Mouse (Mus musculus) layer of hippocampus, adult 9-11 months (tissue): Measurements from ENCODE around the gene Sept1.
"Not testable (repeated sequence)": the region's sequence is repeated elsewhere in the genome, so short reads cannot be mapped to it uniquely, and the experiment has no call there.

Experiments
- DNase-seq: peaks from one replicate; pipeline ENCODE4 v3.0.0; 2022

Sept1 gene

DNA sequence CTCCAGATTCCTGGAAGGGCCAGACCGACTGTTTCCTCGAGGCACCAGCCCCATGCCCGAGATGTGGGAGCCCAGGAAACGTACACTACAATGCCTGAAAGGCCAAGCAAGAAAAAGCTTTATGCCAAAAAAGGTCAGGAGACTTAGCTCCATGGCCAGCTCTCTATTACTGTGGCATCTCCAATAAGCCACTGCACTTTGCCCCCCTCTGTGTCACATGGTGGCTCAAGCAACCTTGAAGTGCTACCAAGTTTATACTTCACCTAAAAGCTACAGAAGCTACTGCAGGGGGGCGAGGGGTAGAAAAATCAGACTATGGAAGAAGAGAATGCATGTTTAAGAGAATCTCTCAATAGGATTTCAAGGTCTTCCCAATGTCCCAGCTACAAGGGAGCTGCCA, 39.9 kb downstream of the Sept1 start:
- no peak for DNase-seq

DNA sequence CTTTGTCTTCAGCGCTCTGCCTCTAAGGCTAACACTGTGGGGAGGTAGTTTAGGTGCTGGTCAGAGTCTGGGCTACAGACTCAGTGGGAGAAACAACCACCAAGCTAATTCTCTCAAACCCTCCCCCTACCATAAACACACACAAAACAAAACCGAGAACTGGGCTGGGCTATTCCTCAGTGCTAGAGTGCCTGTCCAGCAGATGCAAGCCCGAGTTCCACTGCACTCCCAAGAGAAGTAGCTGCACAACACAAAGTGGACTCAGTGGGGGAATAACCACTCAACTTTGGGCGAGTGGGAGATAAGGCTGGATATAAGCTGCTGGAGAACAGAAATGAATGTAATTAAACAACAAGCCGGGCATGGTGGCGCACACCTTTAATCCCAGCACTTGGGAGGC, 42.3 kb downstream of the Sept1 start:
- no peak for DNase-seq

DNA sequence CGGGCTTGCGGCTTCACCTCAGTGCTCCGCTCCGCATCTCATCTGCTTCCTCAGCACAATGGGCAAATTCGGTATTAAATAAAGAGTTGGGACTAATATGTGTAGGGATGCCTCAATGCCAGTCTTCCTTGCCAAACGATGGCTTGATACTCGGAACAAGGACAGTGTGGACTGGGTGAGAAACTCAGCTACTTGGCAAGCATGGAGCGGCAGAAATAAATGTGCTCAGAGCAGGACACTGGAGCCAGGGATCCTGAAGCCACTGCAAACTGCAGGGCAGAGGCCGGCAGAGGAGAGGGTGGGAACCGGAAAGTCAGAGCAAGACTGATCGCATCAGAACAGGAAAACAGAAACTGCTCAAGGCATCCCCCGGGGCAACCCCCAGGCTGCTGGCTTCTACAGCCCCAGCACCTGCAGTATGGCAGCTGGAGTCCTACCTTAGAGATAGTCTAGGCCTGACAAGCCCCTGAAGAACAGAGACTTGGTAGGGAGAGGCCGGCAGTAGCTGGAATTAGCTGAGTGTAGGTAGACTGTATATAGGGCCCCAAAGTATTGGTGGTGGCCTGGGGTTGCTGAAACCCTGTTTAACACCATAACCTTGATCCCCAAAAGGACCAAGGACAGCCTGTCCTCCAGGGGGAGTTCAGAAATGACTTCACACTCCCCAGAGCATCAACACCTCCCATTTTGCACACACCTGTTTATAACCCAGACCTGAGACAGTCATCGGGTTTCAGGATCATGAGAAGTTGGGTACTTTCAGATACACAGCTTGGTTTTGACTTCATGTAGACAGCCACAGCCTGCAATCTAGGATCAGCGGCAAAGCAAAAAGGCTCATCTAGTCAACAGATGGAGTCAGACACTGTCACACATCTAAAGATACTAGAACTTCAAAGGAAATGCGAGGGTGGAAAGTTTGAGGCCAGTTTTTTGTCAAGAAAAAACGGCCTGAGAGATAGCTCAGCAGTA, 44.3 kb downstream of the Sept1 start:
- no peak for DNase-seq

DNA sequence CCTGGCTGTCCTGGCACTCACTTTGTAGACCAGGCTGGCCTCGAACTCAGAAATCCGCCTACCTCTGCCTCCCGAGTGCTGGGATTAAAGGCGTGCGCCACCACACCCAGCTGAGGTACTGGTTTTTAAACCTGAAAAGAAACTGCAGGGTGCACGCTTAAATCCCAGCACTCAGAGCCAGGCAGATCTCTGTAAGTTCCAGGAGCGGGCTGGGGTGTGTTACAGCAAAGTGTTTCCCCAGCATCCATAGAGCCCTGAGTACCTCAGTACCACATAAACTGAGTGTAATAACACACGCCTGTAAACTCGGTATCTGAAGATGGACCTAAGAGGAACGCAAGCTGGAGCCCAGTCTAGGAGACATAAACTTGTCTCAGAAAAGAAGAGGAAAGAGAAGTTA, 45.6 kb downstream of the Sept1 start:
- no peak for DNase-seq

DNA sequence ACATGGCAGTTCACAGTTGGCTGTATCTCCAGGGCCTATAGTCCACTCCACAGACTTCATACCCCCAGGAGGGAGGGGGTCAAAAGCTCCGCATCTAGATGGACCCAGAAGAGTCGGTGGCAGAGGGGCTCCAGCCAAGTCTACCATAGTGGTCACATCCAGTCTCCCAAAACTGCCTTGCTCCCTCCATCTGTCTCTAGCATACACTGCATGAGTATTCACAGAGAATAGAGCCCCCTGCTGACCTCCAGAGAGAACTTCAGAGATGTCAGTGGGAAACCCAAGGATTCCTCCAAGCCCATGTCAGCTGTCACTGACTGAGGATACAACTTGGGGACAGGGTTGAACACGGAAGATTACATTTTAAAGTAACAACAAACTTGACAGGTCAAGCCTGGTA, 47.3 kb downstream of the Sept1 start:
- DNase-seq = no peak

DNA sequence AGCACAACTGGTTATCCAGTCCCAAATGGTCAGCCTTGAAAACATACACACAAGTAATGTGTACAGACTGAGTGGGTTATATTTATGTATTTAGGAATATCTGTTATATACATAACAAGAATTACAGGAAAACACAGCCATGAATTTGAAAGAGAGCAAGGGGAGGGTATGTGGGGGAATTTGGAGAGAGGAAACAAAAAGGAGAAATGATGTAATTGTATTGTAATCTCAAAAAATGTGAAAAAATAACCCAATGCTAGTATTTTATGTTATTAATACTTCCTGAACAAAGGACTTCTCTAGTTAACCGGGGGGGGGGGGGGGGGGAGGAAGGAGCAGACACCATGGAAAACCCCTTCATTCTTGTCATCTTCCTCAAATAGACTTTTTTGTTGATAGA, 48.2 kb downstream of the Sept1 start:
- DNase-seq = no peak

DNA sequence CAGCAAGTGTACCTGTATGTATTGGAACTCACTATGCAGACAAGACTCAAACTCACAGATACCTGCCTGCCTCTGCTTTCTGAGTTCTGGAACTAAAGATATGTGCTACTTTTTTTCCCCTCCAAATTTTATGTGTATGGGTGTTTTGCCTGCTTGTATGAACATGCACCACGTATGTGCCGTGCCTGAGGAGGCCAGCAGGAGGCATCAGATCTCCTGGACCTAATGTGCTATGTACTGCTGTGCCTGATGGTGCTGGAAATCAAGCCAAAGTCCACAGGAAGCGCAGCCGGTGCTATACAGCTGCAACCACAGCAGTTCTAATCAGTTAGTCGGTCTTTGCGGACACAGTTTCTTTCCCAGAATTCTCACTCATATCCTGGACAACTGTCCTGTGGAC, 49.1 kb downstream of the Sept1 start:
- DNase-seq = no peak

DNA sequence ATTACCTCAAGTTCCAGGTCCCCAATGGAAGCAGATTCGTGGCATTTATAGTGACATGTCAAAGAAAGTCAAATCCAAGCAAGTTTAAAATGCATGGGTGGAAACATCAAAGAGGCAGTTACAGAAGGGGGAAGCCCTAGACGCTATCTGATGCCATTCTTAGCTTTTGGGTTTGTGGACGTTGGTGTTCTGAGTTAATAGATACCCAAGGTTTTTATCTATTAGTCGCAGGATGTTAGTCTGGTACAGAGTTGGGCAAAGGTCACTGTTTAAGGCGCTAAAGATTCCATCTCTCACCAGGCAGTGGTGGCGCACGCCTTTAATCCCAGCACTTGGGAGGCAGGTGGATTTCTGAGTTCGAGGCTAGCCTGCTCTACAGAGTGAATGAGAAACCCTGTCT, 49.6 kb downstream of the Sept1 start:
- DNase-seq = no peak

DNA sequence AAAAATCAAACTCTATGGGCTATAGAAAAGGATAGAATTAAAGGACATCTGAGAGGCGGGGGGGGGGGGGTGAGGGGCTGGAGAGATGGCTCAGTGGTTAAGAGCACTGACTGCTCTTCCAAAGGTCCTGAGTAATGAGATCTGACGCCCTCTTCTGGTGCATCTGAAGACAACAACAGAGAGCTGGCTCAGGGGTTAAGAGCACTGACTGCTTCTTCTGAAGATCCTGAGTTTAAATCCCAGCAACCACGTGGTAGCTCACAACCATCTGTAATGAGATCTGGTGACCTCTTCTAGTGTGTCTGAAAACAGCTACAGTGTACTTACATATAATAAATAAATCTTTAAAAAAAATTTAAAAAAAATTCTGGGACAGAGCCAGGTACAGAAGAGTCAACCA, 51.2 kb downstream of the Sept1 start:
- DNase-seq = not testable (repeated sequence)

DNA sequence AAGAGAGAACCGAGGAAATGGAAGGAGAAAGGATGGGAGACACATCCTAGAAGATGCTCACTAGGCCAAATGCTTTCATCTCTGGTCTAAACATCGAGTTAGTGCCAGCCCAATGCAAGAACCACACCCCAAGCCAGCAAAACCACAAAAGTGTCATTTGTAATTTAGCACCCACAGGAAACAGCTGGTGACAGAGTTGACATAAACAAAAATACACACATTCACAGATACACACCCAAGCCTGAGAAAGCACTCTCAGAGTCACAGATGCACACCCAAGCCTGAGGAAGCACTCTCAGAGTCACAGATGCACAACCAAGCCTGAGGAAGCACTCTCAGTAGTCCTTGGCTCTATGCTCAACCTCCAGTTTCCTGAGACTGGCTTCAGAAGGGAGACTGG, 52.1 kb downstream of the Sept1 start:
- no peak for DNase-seq

DNA sequence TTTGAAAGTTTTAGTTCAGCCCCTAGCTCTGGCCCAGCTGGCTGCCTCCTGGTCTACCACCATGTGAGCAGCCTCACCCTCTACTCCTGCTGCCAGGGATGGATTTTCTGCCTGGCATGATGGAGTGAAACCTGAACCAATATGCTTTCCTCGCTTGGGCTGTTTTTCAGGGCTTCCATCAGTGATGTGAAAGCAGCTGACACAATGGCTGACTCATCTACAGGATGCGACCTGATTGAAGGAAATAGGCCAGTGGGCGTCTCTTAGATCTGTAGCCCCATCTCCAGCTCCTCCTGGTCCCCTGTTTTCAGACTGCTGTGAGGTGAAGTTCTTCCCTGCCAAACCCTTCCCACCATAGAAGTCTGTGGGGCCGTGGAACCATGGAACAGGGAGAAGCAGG, 56.0 kb downstream of the Sept1 start:
- DNase-seq = no peak

DNA sequence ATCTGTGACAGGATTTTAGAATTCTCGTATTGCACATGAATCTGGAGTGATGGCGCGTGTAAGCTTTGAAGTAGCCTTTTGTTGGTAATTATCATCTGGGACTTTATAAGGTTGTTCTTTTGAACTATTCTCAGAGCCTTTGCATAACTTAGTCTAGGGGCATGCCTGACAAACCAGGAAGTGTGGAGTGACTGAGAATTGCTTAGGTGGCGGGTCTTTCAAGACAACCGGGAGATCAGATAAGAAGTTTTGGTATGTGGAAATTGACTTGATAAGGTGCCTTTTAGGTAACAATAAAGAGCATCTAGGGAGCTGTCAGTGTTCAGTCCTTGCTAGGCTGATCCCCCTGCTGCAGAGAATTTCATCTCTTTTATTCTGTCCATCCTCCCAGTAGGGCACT, 66.4 kb downstream of the Sept1 start:
- DNase-seq = no peak

DNA sequence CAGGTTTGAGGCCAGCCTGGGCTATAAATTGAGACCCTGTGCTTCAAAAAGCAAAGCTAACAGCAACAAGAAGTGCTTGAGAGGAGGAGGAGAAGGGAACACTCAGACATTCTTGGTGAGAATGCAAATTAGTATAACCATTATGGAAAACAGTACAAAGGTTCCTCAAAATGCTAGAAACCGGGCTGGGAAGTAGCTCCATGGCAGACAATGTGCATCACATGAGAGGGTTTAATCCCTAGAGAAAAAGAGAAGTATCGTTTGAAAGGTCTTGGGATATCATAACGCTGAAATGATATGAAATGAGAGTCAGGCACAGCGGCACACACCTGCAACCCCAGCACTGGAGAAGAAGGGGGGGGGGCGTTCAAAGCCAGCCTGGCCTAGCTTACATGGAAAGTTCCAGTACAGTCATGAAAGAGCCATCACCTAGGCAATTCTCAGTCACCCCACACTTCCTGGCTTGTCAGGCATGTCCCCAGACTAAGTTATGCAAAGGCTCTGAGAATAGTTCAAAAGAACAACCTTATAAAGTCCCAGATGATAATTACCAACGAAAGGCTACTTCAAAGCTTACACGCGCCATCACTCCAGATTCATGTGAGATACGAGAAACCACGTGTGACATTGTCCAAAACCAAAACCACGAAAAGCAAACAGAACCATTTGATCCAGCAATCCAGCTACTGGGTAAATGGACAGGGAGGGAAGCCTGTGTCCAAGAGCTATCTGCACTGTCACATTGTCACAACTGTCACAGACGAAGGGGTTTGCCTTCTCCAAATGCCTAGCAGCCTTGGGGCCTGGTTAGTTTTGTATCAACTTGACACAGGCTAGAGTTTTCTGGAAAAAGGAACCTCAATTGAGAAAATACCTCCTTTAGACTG, 67.1 kb downstream of the Sept1 start:
- DNase-seq = no peak
